Mouse (Mus musculus): Measurements from ENCODE around the gene Gins2.

Gins2 gene

DNA sequence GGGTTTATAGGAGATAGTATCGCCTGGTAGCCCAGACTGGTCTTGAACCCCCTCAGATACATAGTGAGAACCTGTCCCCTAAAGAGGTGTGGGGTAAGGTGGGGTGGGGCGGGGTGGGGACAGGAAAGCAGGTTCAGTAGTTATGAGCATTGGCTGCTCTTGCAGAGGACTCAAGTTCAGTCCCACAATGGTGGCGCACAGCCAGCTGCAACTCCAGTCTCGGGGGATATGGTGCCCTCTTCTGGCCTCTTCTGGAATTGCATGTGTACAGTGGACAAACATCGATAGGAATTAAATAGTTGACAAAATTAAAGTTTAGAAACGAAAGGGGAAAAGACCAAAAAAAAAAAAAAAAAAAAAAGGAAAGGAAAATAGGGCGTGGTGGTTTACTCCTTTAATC is 10.4 kb upstream of the Gins2 start:
- peak; percentile 87 to 93 for DNase-seq

GRCm38 (mm10) chr8:120598579-120598978 is 9.5 kb upstream of the Gins2 start:
- DNase-seq, result peak; percentile 79

DNA sequence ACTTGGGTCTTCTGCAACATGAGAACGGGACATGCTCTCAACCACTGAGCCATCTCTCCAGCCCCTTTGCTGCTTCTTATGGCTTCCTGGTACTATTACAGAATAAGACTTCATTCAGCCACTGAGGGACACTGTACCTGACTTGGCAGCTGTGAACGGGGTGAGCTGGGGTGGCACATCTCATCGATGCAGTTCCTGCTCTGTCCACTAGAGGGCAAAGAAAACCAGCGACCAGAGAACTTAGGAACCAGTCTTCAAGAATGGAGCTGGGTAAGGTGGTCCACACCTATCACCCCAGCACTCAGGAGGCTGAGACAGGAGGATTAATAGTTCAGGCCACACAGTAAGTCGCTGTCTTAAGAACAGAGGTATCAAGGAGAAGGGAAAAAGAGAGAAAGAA is 6.9 kb upstream of the Gins2 start:
- peak; percentile 83 to 85 for DNase-seq

- DNase-seq, result no peak
Measured at GRCm38 (mm10) chr8:120594571-120594970, 5.5 kb upstream of the Gins2 start.

GRCm38 (mm10) chr8:120591587-120592292 is 2.6 kb upstream of the Gins2 start:
- peak; percentile 81 to 85 for DNase-seq

DNA sequence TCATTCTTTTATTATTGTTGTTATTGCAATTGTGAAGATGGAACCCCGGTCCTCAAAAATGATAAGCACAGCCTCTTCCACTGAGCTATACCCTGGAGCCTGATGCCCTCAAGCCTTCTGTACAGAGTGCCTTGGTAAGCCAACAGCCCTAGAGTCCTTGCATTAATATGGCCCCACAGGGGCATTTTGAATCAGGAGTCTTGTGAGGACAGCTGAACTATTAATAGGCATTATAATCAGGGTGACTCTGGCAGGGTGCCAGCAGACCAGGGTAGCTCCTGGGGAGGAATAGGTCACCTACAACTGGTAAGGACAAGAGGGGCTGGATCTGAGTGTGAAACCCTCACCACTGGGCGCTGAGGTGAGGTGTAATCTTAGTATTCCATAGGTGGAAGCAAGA is 817 bp upstream of the Gins2 start:
- peak; percentile 63 to 72 for DNase-seq

GRCm38 (mm10) chr8:120585521-120585920 is 3.6 kb downstream of the Gins2 start:
- DNase-seq, result no peak

DNA sequence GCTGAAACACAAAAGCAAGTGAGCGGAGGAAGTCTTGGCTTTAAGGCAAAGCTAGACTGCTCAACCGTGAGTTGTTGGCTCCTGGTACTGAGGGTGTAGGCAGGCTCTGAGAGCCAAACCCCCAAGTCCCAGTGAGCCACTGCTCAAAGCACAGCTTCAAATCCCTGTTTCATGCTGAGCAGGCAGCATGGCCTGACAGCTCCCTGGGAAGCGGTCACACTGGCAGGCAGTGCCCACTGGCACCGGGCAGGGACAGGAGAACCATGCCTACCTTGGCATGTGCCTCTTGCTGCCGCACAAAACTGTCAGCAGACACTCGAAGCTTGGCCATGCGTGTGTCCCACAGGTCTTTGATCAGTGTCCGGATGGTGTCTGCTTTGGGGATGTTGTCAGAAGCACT is 7.3 kb downstream of the Gins2 start:
- DNase-seq, result peak; percentile 66 to 72

DNA sequence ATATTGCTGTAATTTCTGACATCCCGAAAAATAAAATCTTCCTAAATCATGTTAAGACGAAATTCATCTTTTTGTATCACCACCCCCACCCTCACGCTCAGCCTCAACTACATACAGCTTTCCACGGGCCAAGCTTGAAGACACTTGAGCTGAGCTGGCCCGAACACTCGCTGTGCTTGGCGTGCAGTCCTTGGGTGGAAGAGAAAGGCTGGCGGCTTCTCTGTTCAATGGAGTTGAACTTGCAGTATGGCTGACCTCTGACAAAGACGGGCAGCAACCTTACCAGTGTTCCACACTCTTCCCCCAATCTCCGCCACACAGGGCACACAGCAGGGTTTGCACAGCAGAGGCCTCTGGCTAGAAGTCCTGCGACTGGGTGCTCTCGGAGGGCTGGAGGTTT is 7.8 kb downstream of the Gins2 start:
- peak in 1 of 2 experiments; percentile 49 for DNase-seq

DNA sequence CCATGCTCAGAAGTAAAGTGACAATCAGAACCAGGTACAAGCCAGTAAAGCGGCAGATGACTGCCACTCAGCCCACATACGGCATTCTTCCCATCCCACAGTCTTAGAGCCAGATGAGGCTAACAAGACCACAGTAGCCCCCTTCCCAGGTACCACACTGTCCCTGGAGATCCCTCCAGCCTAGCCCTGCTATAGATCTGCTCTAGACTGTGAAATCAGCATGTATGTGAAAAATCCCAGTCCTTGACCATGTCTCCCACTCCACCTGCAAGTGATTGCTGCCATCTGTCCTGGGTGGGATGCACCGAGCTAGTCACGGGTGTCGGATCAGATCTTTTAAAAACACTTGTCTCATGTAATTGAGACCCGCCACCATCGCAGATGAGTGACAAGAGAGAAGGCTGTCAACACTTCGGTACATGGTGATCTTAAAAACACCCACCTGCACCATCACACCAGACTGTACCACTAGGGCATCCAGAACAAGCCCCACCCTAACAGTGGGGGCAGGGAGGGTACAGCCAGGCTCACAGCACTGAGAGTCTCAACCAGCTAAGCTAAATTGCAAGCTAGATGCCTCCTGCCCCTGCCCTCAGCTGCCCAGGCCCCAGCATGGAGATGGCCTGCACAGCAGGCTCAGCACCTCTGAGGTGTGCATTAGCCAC is 8.6 kb downstream of the Gins2 start:
- peak in 1 of 2 experiments; percentile 47 for DNase-seq

- DNase-seq, result peak in 1 of 2 experiments; percentile 60
Measured at GRCm38 (mm10) chr8:120577821-120578220, 11.3 kb downstream of the Gins2 start.

- no peak for DNase-seq
Measured at GRCm38 (mm10) chr8:120575801-120576200, 13.3 kb downstream of the Gins2 start.

- no peak for DNase-seq
Measured at GRCm38 (mm10) chr8:120574941-120575340, 14.2 kb downstream of the Gins2 start.

- DNase-seq, result no peak
Measured at GRCm38 (mm10) chr8:120573866-120574265, 15.2 kb downstream of the Gins2 start.

DNA sequence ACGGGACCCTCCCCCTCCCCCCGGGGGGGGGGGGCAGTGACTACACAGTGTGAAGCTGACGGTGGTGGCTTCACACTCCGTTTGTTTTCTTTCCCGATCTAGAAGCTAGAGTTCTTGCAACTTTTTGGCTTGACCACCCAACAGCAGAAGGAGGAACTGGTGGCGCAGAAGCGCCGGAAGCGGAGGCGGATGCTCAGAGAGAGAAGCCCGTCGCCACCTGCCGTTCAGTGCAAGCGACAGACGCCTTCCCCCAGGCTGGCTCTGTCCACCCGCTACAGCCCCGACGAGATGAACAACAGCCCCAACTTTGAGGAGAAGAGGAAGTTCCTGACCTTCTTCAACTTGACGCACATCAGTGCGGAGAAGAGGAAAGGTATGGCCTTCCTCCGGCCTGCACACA is 16.6 kb downstream of the Gins2 start:
- peak in 1 of 2 experiments; percentile 75 for DNase-seq

DNA sequence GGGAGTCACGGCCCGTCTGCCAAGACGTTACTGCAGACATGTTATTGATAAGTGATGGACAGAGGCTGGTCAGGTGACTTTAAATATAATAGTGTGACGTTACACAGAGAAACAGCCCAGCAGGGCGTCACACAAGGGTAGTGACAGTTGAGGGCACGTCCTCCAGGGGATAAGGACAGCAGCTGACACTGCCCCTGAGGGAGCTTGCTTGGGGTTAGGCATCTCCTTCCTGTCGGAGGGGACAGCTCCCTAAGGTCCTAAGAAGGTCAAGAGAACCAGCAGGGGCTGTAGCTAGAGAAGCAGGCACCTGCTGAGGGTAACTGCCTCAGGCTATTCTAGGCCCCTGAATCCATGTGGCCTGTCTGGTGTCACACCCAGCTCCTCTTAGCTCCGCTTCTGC is 17.5 kb downstream of the Gins2 start:
- no peak for DNase-seq

DNA sequence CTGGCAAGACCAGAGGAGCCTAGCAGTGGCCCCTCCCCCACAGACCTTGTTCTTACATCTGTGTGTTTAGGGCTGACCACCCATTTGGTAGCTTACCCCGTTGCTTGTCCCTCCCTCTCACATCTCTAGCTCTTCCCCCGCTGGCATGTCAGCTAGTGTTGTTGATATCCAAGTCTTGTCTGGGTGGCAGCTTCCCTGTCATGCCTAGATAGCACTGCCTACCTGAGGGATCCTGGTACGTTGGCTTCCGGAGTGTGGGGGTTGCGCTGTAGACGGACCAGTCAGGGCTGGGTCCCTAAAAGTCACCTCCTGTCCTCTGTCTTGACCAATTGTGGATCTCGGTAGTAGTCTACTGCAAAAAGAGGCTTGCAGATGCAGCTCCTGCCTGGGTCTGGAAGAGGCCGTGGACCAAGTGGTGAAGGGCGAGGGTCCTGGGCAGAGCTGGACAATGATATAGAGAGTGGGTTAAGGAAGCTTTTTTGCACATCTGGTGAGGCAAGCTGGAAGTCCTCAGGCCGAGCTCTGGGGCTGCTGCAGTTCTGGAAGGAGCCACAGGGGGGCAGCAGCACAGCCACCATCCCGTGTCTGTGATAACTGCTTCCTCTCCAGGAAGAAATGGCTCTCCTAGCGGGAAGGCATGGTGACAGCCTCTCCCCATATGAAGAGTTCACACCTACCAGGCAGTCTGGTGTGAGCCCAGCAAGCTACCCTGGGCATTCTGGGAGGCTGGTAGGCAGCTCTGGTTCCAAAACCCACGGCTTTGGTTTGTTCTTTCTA is 19.0 kb downstream of the Gins2 start:
- peak; percentile 84 to 85 for DNase-seq

DNA sequence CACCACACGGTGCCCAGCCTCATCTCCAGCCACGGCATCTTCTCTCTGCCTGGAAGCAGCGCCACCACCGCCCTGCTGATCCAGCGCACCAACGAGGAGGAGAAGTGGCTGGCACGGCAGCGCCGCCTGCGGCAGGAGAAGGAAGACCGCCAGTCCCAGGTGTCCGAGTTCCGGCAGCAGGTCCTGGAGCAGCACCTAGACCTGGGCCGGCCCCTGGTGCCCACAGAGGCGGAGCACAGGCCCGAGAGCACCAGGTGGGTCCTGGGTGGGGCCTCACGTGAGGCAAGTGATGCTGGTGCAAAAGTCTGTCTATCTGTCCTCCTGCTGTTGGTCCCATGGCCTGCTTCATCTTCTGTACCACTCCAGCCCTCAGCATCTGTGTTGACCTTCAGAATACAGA is 20.0 kb downstream of the Gins2 start:
- DNase-seq, result no peak

GRCm38 (mm10) chr8:120568164-120568798 is 20.8 kb downstream of the Gins2 start:
- DNase-seq, result no peak

DNA sequence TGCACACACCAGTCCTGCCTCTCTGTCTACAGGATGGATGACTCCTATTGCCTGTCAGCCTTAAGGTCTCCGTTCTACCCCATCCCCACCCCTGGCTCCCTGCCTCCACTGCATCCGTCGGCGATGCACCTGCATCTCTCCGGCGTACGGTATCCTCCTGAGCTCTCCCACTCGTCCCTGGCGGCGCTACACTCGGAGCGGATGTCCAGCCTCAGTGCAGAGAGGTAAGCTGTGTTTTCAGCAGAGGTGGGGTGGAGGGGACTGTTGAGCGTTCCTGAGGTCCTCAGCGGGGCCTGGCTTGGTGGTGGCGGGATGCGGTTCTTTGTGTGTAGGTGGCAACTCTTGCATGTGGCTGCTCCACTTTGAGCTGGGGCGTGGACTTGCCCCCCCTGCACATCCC is 21.4 kb downstream of the Gins2 start:
- no peak for DNase-seq

DNA sequence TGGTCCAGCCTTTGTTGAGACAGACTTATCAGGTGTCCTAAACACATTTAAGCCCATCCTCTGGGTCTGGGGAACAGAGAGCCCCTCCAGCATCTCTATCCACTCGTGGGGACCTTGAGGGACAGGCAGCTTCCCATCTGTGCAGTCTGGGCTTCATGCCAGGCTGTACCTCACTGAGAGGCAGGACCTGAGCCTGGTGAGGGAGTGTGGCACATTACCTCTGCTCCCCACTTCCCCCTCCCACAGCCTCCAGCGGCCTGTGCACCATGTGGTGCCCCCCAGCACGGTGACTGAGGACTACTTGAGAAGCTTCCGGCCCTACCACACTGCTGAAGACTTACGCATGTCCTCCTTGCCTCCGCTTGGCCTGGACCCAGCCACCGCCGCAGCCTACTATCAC is 22.4 kb downstream of the Gins2 start:
- DNase-seq, result peak; percentile 71 to 74

DNA sequence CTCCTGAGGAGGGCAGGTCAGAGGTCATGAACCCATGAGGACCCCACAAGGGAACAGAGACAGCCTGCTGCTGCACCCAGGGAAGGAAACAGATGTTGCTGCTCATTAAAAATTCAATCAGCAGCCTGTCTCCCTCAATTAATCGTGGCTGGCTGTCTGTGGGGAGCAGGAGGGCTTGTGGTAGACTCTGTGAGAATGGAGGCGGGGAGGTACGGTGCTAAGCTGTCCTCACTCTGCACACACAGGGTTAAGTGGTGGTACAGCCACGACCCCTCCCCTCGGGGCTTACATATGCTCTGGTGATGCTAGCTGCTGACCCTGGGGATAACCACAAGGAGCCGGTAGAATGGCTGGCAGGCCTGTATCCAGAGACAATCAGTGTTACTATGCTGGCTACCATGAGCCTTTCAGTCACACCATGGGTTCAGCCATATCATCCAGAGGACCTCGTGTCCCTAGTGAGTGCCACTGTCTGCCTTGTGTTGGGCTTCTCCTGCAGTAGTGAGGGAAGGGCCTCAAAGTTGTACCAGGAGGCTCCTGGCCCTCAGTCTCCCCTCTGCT is 23.9 kb downstream of the Gins2 start:
- DNase-seq, result no peak
